8 mouse cellular contexts compared by ENCODE assay signal in genomic region chr2:32574497-32574896, GRCm38 (mm10). TPM values are rescaled to one million over a fixed set of nuclear protein-coding genes. Genes with fewer than 3 reads are reported as not detected.
DNase-seq lines count a peak whose midpoint lies in the region; ATAC-seq and TF ChIP-seq lines count a peak whose summit lies in the region.
"Had no signal": no experiment of that assay in that cellular context is flagged by ENCODE, and none has a peak within 500 bp of the region (broad histone marks: within the 10 kb centered on the region; RNA-seq: fewer than 3 reads in every experiment).

Pip5kl1 (plus strand) TSS chr2:32574797.

- H3K4me3 ChIP-seq in liver, adult 2 months (ENCODE audit: insufficient read depth, low read depth, low read length): no peak within 1 kb of the TSS
- H3K4me3 ChIP-seq in forebrain, embryonic 12.5 days (replicated peaks): peak within 1 kb of the TSS; percentile 54
- H3K4me3 ChIP-seq in limb, embryonic 10.5 days: peak within 1 kb of the TSS; percentile 68
- H3K4me3 ChIP-seq in neural tube, embryonic 15.5 days (replicated peaks): peak within 1 kb of the TSS; percentile 51

- WGBS in liver, adult 2 months: 79% methylated on average over 6 of the region's 6 CpGs
- 81% methylated on average over 6 of the region's 6 CpGs for WGBS in forebrain, embryonic 12.5 days
- 84% methylated on average over 6 of the region's 6 CpGs for WGBS in limb, embryonic 10.5 days
- WGBS in neural tube, embryonic 15.5 days: 80% methylated on average over 6 of the region's 6 CpGs

- no peak within 1 kb of the TSS for H3K27ac ChIP-seq in liver, adult 2 months (replicated peaks; ENCODE audit: insufficient read depth, low read depth, low read length)
- H3K27ac ChIP-seq in forebrain, embryonic 12.5 days: no peak within 1 kb of the TSS
- H3K27ac ChIP-seq in limb, embryonic 10.5 days: peak within 1 kb of the TSS; percentile 61
- peak within 1 kb of the TSS; percentile 51 for H3K27ac ChIP-seq in neural tube, embryonic 15.5 days (replicated peaks)

- TF ChIP-seq POLR2A in liver, adult 2 months (IDR thresholded peaks at IDR 0.05; ENCODE audit: extremely low read depth, insufficient read depth, low read length): no peak

- H3K27me3 ChIP-seq in liver, adult 2 months (ENCODE audit: control insufficient read depth, insufficient read depth, low read length): 0 out of 2 replicates have a peak, but pooled peaks cover 5% of the 10 kb centered on the region
- H3K27me3 ChIP-seq in forebrain, embryonic 12.5 days: peaks cover 36% of the 10 kb centered on the region
- H3K27me3 ChIP-seq in limb, embryonic 10.5 days (ENCODE audit: low read depth, poor library complexity, severe bottlenecking): peaks cover 39% of the 10 kb centered on the region
- peaks cover 16% of the 10 kb centered on the region; the same call in 1 of the 2 replicates for H3K27me3 ChIP-seq in neural tube, embryonic 15.5 days (replicated peaks)

- H3K4me1 ChIP-seq in liver, adult 2 months (ENCODE audit: control insufficient read depth, insufficient read depth, low read length): peaks cover 5% of the 10 kb centered on the region
- H3K4me1 ChIP-seq in forebrain, embryonic 12.5 days: peaks cover 18% of the 10 kb centered on the region
- H3K4me1 ChIP-seq in limb, embryonic 10.5 days: peaks cover 40% of the 10 kb centered on the region
- H3K4me1 ChIP-seq in neural tube, embryonic 15.5 days: peaks cover 41% of the 10 kb centered on the region

- no peaks in the 10 kb centered on the region; the same call in 1 of the 2 replicates for H3K79me2 ChIP-seq in liver, adult 2 months (ENCODE audit: control insufficient read depth, insufficient read depth, low read length)

- no peak for DNase-seq in liver, adult 2 months (ENCODE audit: extremely low read depth, low read depth, low spot score)
- DNase-seq in liver: no peak
- no peak for DNase-seq in limb, embryonic 10.5 days (ENCODE audit: low spot score)
- DNase-seq: gastrocnemius, postnatal 14 days had no signal

- no peak for TF ChIP-seq CTCF in liver, adult 2 months (IDR thresholded peaks at IDR 0.05; ENCODE audit: low read depth, low read length)

- no peaks in the 10 kb centered on the region for H3K9me3 ChIP-seq in forebrain, embryonic 12.5 days
- H3K9me3 ChIP-seq in limb, embryonic 10.5 days (replicated peaks): no peaks in the 10 kb centered on the region
- H3K9me3 ChIP-seq in neural tube, embryonic 15.5 days (replicated peaks): no peaks in the 10 kb centered on the region

- no peak for ATAC-seq in forebrain, embryonic 12.5 days (ENCODE audit: low FRiP score)
- ATAC-seq in neural tube, embryonic 15.5 days (ENCODE audit: low FRiP score): no peak
- ATAC-seq in inflammation-experienced regulatory T-cells, adult 6 months: no peak
- ATAC-seq in CD4-positive, CD25-positive, alpha-beta regulatory T cell, adult 4 months: no peak

- H3K36me3 ChIP-seq in liver, adult 2 months (ENCODE audit: control insufficient read depth, insufficient read depth, low read length): no peaks in the 10 kb centered on the region
- no peaks in the 10 kb centered on the region for H3K36me3 ChIP-seq in forebrain, embryonic 12.5 days (replicated peaks)
- H3K36me3 ChIP-seq in limb, embryonic 10.5 days: peaks cover 16% of the 10 kb centered on the region
- peaks cover 4% of the 10 kb centered on the region; the same call in 1 of the 2 replicates for H3K36me3 ChIP-seq in neural tube, embryonic 15.5 days

- H3K9ac ChIP-seq in liver, adult 2 months (ENCODE audit: low read depth, low read length): peak within 1 kb of the TSS; percentile 17; the same call in 1 of the 2 replicates
- H3K9ac ChIP-seq in forebrain, embryonic 12.5 days: peak within 1 kb of the TSS; percentile 69
- peak within 1 kb of the TSS; percentile 59 for H3K9ac ChIP-seq in neural tube, embryonic 15.5 days (replicated peaks)

- peak within 1 kb of the TSS; percentile 100 for H3K4me2 ChIP-seq in forebrain, embryonic 12.5 days
- H3K4me2 ChIP-seq in neural tube, embryonic 15.5 days: peak within 1 kb of the TSS; percentile 99

RNA-seq across cellular contexts. Expression of gene Pip5kl1, which starts in this region (rescaled TPM):
- total RNA-seq in liver, adult 2 months (2014; rRNA removed): not detected in 2 replicates
- polyA plus RNA-seq in liver, adult 2 months (2012; rRNA removed): not detected in 2 replicates
- 2.6 and 3.1 TPM in 2 replicates for polyA plus RNA-seq in forebrain, embryonic 12.5 days (2016; fragmentation: Nextera tagmentation; extraction: Ambion mirVana)
- 1.0 and 2.7 TPM in 2 replicates for polyA plus RNA-seq in limb, embryonic 10.5 days (2016; fragmentation: Nextera tagmentation; extraction: Ambion mirVana)
- 16.3 and 17.8 TPM in 2 replicates for polyA plus RNA-seq in neural tube, embryonic 15.5 days (2015; fragmentation: Nextera tagmentation; extraction: Ambion mirVana)
- polyA plus RNA-seq in inflammation-experienced regulatory T-cells, adult 6 months (2017; shearing (Covaris generic)): not detected
- not detected for polyA plus RNA-seq in CD4-positive, CD25-positive, alpha-beta regulatory T cell, adult 4 months (2017; shearing (Covaris generic))
- total RNA-seq: gastrocnemius, postnatal 14 days had no signal

Comparison
In these comparisons a context has a peak if more than half of its experiments do, and no peak if none do; other contexts are left out.
1. H3K27ac ChIP-seq: peak in limb, embryonic 10.5 days (single experiment) and neural tube, embryonic 15.5 days (single experiment); none in liver, adult 2 months (single experiment) and forebrain, embryonic 12.5 days (single experiment).
2. H3K9ac ChIP-seq: peak in every context shown above with its lines; median percentile 69 in forebrain, embryonic 12.5 days; 59 in neural tube, embryonic 15.5 days; 17 in liver, adult 2 months.